Mouse (Mus musculus): ENCODE measurements around the gene Rnd1. TPM values are rescaled to one million over a fixed set of nuclear protein-coding genes. Genes with fewer than 3 reads are reported as not detected.
A peak's percentile ranks its signal among the peaks of the same experiment; 100 is the strongest.

The Rnd1 gene
- total RNA-seq, 4 experiments from 2014 or later, result 1.00 to 2.1 (median 1.2) TPM

DNA sequence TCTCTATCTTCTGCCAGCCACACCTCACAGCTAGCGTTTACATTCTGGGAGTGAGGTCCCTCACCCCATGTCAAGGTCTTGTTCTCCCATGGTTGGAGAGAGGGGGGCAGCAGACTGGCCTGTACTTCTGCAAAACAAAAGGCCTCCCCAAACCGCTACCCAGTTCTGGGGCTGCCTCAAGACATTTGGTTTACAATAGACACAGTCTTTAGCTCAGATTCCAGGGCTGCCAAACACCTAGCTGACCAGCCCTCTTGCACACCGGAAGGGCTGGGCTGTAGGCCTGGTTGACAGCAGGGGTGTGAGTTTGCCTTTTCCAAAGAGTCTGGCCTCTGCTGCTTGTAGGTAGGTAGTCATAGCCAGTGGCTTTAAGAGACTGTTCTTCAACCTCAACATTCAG lies 40.1 kb downstream of the Rnd1 start:
- no peak for DNase-seq (ENCODE audit: low spot score)

DNA sequence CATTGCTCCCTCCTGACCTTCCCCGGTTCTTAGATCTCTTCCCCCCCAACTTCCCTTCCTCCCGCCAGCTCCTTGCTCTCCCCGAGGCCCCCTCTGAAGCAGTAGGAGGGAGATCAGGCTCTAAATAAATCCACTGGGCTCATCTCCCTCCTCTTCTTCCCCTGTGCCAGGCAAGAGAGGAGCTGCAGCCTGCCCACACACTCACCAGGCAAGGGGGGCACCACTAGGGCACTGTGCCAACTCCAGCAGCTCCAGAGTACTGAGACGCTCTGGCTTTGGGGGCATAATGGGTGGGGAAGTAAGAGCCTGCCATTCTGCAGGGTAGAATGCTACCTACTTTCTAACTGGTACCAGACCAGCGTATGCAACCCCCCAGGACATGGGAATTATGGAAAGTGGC lies 40.7 kb downstream of the Rnd1 start:
- no peak for DNase-seq (ENCODE audit: low spot score)

DNA sequence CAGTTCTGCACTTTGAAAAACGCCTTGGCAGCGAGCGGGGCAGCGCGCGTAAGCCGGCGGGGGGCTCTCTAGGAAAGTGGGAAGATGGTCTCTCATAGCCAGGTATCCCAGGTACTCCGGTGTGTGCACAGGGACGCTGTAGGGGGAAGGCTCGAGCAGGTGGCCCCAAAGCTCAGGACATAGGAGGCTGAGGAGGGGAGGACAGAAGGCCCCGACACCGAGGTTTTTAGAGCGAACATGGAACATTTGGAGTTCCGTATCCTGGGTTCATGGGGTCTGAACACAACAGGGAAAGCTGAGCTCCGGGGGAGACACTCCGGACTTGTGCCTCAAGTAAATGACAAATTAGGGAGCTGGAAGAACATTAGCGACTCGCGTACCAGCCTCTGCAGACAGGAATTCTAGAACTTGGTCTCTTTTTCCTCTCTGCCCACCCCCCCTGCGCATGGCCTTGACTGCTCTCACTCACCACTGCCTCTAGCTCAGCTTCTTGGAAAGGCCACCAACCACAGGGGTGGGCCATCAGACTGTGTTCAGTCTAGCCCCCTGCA lies 41.9 kb downstream of the Rnd1 start:
- DNase-seq (ENCODE audit: low spot score), result no peak

- peak; percentile 66 for DNase-seq (ENCODE audit: low spot score)
These were observed 42.6 kb downstream of the Rnd1 start for GRCm38 (mm10) chr15:98634541-98635081.

GRCm38 (mm10) chr15:98633822-98634470 lies 43.3 kb downstream of the Rnd1 start:
- no peak for DNase-seq (ENCODE audit: low spot score)

DNA sequence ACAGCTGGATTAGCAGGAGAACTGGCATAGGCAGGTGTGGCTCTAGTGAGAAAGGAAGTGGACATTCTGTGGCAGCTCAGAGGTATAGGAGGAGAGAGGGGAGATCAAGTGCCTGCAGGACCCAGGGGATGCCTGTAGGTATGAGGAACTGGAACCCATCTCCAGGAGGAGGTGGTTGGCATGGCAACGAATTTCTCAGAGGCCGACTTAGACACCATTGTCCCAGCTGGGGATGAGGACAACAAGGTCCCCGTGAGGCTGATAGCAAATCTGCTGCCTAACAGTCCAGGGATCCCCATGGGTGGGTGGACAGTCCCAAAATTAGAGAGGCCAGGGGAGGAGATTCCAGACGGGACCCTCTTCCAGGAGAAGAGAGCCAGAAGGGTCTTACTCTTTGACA lies 44.3 kb downstream of the Rnd1 start:
- DNase-seq (ENCODE audit: low spot score), result no peak

GRCm38 (mm10) chr15:98632107-98632744 lies 45.0 kb downstream of the Rnd1 start:
- no peak for DNase-seq (ENCODE audit: low spot score)

- DNase-seq (ENCODE audit: low spot score), result no peak
These were observed 45.8 kb downstream of the Rnd1 start for GRCm38 (mm10) chr15:98631493-98631892.

- DNase-seq (ENCODE audit: low spot score), result no peak
These were observed 46.7 kb downstream of the Rnd1 start, which contains the start of gene Cacnb3 for GRCm38 (mm10) chr15:98630540-98630939. Cacnb3 (plus strand) TSS chr15:98630840.

GRCm38 (mm10) chr15:98629464-98629863 lies 47.8 kb downstream of the Rnd1 start:
- DNase-seq (ENCODE audit: low spot score), result no peak

DNA sequence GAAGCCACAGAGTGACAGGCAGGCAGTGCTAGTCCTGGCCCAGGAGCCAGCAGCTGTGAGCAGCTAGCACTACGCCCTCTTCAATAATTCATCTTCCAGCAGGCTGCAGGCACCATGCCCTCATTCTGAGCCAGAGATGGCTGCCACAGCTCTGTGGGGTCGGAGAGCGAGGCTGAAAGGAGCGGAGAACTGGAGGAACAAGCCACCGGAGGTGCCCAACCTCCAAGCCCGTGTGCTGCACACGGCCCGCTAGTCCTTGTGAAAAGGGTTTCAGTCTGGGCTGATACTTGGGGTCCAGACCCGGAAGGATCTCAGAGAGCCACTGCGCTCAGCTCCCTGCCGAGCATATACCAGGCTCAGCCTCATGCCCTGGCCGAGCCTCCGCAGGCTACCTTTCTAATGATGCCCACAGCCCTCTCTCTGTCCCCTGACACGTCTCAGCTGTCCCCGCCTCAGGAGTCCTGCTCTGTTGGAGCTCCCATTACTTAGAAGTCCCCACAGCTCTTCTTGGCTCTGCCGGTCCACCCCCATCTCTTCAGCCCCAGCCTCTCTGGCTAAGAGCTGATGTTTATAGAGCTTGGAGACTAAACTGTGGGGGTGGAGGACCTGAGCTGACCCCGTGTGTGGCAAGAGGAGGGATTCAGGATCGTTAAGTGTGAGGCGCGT lies 48.5 kb downstream of the Rnd1 start:
- no peak for DNase-seq (ENCODE audit: low spot score)

DNA sequence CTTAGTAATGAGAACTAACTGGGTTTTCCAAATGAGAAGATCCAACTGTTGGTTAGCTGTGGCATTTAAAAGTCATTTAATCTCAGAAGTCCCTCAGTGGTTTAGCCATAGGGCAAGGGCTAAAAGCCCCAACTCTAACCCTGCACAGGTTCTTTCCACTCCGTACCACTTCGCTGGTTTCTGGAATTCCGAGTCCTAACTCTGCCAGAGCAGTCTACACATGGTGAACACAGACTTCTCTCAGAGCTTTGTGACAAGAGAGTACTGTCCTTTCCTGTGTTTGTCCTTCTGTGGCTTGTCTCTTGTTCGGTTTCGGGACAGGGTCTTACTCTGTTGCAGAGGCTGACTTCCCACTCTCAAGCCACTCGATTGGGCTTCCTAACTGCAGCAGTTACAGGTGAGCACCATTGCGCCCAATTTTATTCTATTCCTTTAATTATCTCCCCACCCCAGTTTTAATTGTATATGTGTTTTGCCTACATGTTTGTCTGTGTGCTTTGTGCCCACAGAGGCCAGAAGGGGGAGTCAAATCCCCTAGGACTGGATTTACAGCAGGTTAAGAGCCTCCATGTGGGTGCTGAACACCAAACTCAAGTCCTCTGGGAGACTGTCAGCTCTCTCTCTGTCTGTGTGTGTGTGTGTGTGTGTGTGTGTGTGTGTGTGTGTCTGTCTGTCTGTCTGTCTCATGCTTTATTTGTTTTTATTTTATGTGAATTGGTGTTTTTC lies 50.6 kb downstream of the Rnd1 start:
- no peak for DNase-seq (ENCODE audit: low spot score)

DNA sequence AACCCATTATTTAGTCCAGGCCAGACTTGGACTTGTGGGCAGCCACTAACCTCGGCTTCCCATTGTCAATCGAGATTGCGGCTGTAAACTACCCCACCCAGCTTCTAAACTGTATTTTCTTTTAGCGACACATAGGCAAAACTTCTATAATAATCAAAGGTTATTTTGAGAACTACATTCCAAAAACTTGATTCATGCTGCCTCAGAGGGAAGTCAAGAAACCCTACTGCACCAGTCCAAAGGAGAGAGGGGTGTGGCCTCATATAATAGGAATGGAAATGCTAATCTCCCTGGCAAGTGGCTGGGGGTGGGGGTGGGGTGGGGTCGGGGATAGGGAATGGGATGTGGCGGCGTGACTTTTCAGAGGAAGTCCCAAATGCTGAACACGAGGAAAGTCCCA lies 51.2 kb downstream of the Rnd1 start:
- DNase-seq (ENCODE audit: low spot score), result no peak

GRCm38 (mm10) chr15:98623361-98623821 lies 53.9 kb downstream of the Rnd1 start:
- no peak for DNase-seq (ENCODE audit: low spot score)

DNA sequence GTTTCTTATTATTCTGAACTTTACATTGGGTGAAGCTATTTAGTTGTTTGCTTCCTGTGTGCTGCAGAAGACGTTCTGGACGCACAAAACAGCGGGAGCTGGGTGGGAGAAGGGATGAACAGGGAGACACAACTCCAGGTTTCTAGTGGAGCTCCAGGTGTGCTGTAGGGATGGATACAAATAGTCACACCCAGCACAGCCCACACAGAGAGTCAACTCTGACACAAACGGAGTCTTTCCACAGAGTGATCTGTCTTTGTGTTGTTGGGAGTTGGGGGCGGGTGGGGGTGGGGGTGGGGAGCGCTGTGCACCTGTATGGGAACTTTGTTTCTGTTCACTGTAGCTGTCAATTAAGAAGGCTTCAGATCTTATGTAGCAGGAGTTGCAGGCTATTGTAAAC lies 54.5 kb downstream of the Rnd1 start:
- no peak for DNase-seq (ENCODE audit: low spot score)

- no peak for DNase-seq (ENCODE audit: low spot score)
These were observed 55.1 kb downstream of the Rnd1 start for GRCm38 (mm10) chr15:98622199-98622598.

DNA sequence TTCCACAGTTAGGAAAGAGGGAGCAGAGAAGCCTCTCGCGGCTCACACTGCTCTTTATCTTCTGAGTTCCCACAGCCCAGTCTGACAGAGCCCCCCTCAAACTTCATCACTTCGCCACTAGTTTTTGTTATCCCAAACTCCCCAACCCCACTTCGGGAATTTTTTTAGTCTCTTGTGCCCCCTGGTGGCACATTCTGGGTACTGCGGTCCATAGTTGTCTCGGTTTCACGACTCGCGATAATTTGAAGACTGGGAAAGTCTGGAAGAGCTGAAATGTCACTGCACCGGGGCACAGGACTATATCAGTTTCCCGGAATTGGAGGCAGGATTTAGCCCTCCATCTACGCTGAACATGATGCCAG lies 60.1 kb downstream of the Rnd1 start:
- DNase-seq (ENCODE audit: low spot score), result peak; percentile 86

- no peak for DNase-seq (ENCODE audit: low spot score)
These were observed 60.7 kb downstream of the Rnd1 start for GRCm38 (mm10) chr15:98616362-98617175.

GRCm38 (mm10) chr15:98615751-98616150 lies 61.5 kb downstream of the Rnd1 start:
- no peak for DNase-seq (ENCODE audit: low spot score)

DNA sequence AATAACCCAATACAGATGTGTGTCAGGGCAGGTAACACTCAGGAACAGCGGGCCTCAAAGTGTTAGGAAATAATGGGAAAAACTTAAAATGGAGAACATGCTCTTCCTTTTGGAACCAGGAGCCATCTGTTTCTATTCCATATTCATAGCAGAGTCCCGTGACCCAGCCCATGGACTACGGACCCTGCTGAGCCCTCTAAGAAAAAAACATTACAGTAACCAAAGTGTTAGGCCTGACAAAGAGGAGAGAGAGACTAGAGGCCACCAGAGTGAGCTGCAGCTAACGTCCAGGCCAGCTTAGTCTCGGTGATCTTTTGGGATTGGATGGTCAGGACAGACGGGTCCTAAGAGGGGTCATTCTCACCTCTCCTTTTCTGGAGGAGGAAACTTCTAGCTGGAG lies 62.3 kb downstream of the Rnd1 start:
- DNase-seq (ENCODE audit: low spot score), result no peak

DNA sequence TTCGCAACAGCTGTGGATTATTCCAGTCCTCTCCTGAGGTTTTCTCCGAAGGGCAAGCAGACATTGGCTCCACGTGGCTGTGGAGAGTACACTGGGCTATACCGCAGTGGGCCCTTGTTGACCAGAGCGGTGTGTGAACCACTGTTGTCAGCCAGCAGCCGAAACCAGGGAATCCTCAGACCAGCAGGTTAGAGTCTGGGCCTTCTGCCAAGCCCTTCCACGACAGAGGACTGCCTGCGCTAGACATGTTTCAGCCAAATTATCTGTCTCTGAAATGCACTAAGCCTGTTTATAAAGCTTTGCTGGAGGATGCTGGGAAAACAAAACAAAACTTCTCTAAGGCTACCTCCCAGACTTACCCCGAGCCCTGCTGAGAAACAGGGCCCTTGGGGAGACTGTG lies 62.7 kb downstream of the Rnd1 start:
- DNase-seq (ENCODE audit: low spot score), result no peak

Data from heart, adult 8-10 months (tissue).